Mouse (Mus musculus): Measurements from ENCODE around the gene Galnt7. TPM values are rescaled to one million over a fixed set of nuclear protein-coding genes. Genes with fewer than 3 reads are reported as not detected.

The Galnt7 gene
- total and polyA plus RNA-seq, 3 experiments: 26.7 to 33.5 (median 32.7) TPM

GRCm38 (mm10) chr8:57528036-57528435, 124.8 kb downstream of the Galnt7 start:
- H3K4me3 ChIP-seq (replicated peaks in 1 of 3; ENCODE audit: low read depth in 2 of 3, low read length in 2 of 3, poor library complexity in 1 of 3): no peak overlapping the region
- H3K36me3 ChIP-seq (replicated peaks in 1 of 2; ENCODE audit: control insufficient read depth in 1 of 2, insufficient read depth in 1 of 2, low read length in 1 of 2): peaks cover 23 to 59% of the 10 kb centered on the region in 2 experiments
- no peak overlapping the region for H3K4me2 ChIP-seq (ENCODE audit: insufficient read depth, low read depth, poor library complexity, severe bottlenecking)
- no peak overlapping the region for H3K27ac ChIP-seq (ENCODE audit: insufficient read depth, low read depth)
- H3K4me1 ChIP-seq (ENCODE audit: control insufficient read depth in 1 of 2, insufficient read depth in 2 of 2): peaks cover 0 to 11% of the 10 kb centered on the region in 2 experiments; a peak in 1 of 4 replicates
- H3K9ac ChIP-seq (ENCODE audit: insufficient read depth, low read depth): no peak overlapping the region
- H3K27me3 ChIP-seq (replicated peaks): no peaks in the 10 kb centered on the region
- DNase-seq (ENCODE audit: extremely low read depth): no peak
- dilution Hi-C loops (cut with MboI; ENCODE audit: extremely low pct_ligation_motif_present, extremely low pct_unique_long_range_greater_than_20kb, low sequenced_read_pairs): no loop called here
- in situ Hi-C loops (cut with MboI; ENCODE audit: low pct_ligation_motif_present, low pct_unique_long_range_greater_than_20kb, low sequenced_read_pairs): no loop called here
- H3K79me2 ChIP-seq (replicated peaks; ENCODE audit: control insufficient read depth, extremely low read depth, insufficient read depth, poor library complexity, severe bottlenecking): no peaks in the 10 kb centered on the region
- no peak for TF ChIP-seq SIN3A (IDR thresholded peaks at IDR 0.05; ENCODE audit: low read length)
- TF ChIP-seq E2F4 (IDR thresholded peaks at IDR 0.05; ENCODE audit: insufficient replicate concordance, low read depth, low read length): no peak
- no peak for TF ChIP-seq CHD2 (IDR thresholded peaks at IDR 0.05; ENCODE audit: low read length)
- no peaks in the 10 kb centered on the region for H3K9me3 ChIP-seq (replicated peaks; ENCODE audit: low read length)

- H3K27ac ChIP-seq (ENCODE audit: insufficient read depth, low read depth): no peak overlapping the region
These were observed 132.5 kb downstream of the Galnt7 start for GRCm38 (mm10) chr8:57520186-57520786.

GRCm38 (mm10) chr8:57517723-57518122, 135.1 kb downstream of the Galnt7 start:
- dilution Hi-C loops (cut with MboI; ENCODE audit: extremely low pct_ligation_motif_present, extremely low pct_unique_long_range_greater_than_20kb, low sequenced_read_pairs): no loop called here
- peaks cover 32 to 68% of the 10 kb centered on the region in 2 experiments for H3K36me3 ChIP-seq (replicated peaks in 1 of 2; ENCODE audit: control insufficient read depth in 1 of 2, insufficient read depth in 1 of 2, low read length in 1 of 2)
- in situ Hi-C loops (cut with MboI; ENCODE audit: low pct_ligation_motif_present, low pct_unique_long_range_greater_than_20kb, low sequenced_read_pairs): no loop called here

More at GRCm38 (mm10) chr8:57520186-57520786, 132.5 kb downstream of the Galnt7 start:
- TF ChIP-seq ZKSCAN1 (IDR thresholded peaks at IDR 0.05; ENCODE audit: borderline replicate concordance, low read depth, low read length) (no peak), POLR2AphosphoS2 (IDR thresholded peaks at IDR 0.05; ENCODE audit: low read depth, low read length) (0 out of 2 replicates have a peak, but pooled peaks have one; percentile 47)
- Histone ChIP-seq H3K4me2 (ENCODE audit: insufficient read depth, low read depth, poor library complexity, severe bottlenecking) (no peak overlapping the region), H3K27me3 (replicated peaks) (no peaks in the 10 kb centered on the region), H3K4me3 (replicated peaks in 1 of 3; ENCODE audit: low read depth in 2 of 3, low read length in 2 of 3, poor library complexity in 1 of 3) (no peak overlapping the region), H3K36me3 (replicated peaks in 1 of 2; ENCODE audit: control insufficient read depth in 1 of 2, insufficient read depth in 1 of 2, low read length in 1 of 2) (peaks cover 19 to 61% of the 10 kb centered on the region in 2 experiments), H3K9me3 (replicated peaks; ENCODE audit: low read length) (no peaks in the 10 kb centered on the region), H3K79me2 (replicated peaks; ENCODE audit: control insufficient read depth, extremely low read depth, insufficient read depth, poor library complexity, severe bottlenecking) (no peaks in the 10 kb centered on the region), H3K9ac (ENCODE audit: insufficient read depth, low read depth) (no peak overlapping the region), H3K4me1 (ENCODE audit: control insufficient read depth in 1 of 2, insufficient read depth in 2 of 2) (peaks cover 0 to 2% of the 10 kb centered on the region in 2 experiments; a peak in 2 of 4 replicates)
- no peak for DNase-seq (ENCODE audit: extremely low read depth)
- in situ Hi-C loops (cut with MboI; ENCODE audit: low pct_ligation_motif_present, low pct_unique_long_range_greater_than_20kb, low sequenced_read_pairs): no loop called here
- dilution Hi-C loops (cut with MboI; ENCODE audit: extremely low pct_ligation_motif_present, extremely low pct_unique_long_range_greater_than_20kb, low sequenced_read_pairs): no loop called here

More at GRCm38 (mm10) chr8:57517723-57518122, 135.1 kb downstream of the Galnt7 start:
- TF ChIP-seq ZMIZ1 (IDR thresholded peaks at IDR 0.05; ENCODE audit: low read depth, low read length) (peak; percentile 68; the same call in 1 of the 2 replicates), JUN (IDR thresholded peaks at IDR 0.05; ENCODE audit: insufficient read depth, low read depth, low read length) (no peak), CHD2 (IDR thresholded peaks at IDR 0.05; ENCODE audit: low read length) (0 out of 2 replicates have a peak, but pooled peaks have one; percentile 42)
- Histone ChIP-seq H3K9ac (ENCODE audit: insufficient read depth, low read depth) (no peak overlapping the region), H3K4me2 (ENCODE audit: insufficient read depth, low read depth, poor library complexity, severe bottlenecking) (no peak overlapping the region), H3K27ac (ENCODE audit: insufficient read depth, low read depth) (no peak overlapping the region), H3K27me3 (replicated peaks) (no peaks in the 10 kb centered on the region), H3K4me3 (replicated peaks in 1 of 3; ENCODE audit: low read depth in 2 of 3, low read length in 2 of 3, poor library complexity in 1 of 3) (no peak overlapping the region), H3K79me2 (replicated peaks; ENCODE audit: control insufficient read depth, extremely low read depth, insufficient read depth, poor library complexity, severe bottlenecking) (peaks cover 13% of the 10 kb centered on the region), H3K4me1 (ENCODE audit: control insufficient read depth in 1 of 2, insufficient read depth in 2 of 2) (peaks cover 2 to 8% of the 10 kb centered on the region in 2 experiments; a peak in 2 of 4 replicates), H3K9me3 (replicated peaks; ENCODE audit: low read length) (no peaks in the 10 kb centered on the region)
- no peak for DNase-seq (ENCODE audit: extremely low read depth)

Data from CH12.LX (cell line).